Mouse (Mus musculus) liver, postnatal 0 days (tissue): ENCODE measurements around the gene Fam19a5.

Source experiments
- CTCF ChIP-seq: sonication (generic); IDR thresholded peaks from 2 replicates; pipeline ENCODE4 v1.5.1; 2016; ENCODE audit warnings: antibody characterized with exemption, low read depth
- EP300 ChIP-seq: IDR thresholded peaks from 2 replicates; pipeline ENCODE4 v1.6.1; 2016; ENCODE audit warnings: antibody characterized with exemption, low read depth, mild to moderate bottlenecking

GRCm38 (mm10) chr15:87543599-87544338, at the start of gene Fam19a5:
- TF ChIP-seq CTCF = no peak
- no peak for TF ChIP-seq EP300
